Mouse (Mus musculus) ES-Bruce4 (cell line): ENCODE results near the gene Hmx2.

ENCODE experiments used
- CTCF ChIP-seq: IDR thresholded peaks from one replicate; pipeline ENCODE4 v1.8.1; 2011; ENCODE audit warnings: low read depth, low read length
- EP300 ChIP-seq: IDR thresholded peaks from 2 replicates; pipeline ENCODE4 v1.6.1; 2011; ENCODE audit warnings: low read depth, low read length; ENCODE audit not compliant: insufficient read depth

GRCm38 (mm10) chr7:131602106-131602505, 53.5 kb downstream of the Hmx2 start:
- no peak for TF ChIP-seq CTCF
- no peak for TF ChIP-seq EP300
